Mouse (Mus musculus) embryo, embryonic 10 days (tissue): ENCODE results near the gene Adamts9.

Source experiments
- DNase-seq: peaks from one replicate; pipeline ENCODE4 v3.0.0-alpha.2; 2015; ENCODE audit warnings: low spot score

The Adamts9 gene

GRCm38 (mm10) chr6:92943057-92943781 lies at the start of gene Adamts9:
TSS of gene Adamts9 (minus strand) at chr6:92943492.
- peak; percentile 88 for DNase-seq

- no peak for DNase-seq
These were observed 48.3 kb upstream of the Adamts9 start for GRCm38 (mm10) chr6:92991616-92992015.

- DNase-seq: no peak
These were observed 45.3 kb upstream of the Adamts9 start for GRCm38 (mm10) chr6:92988620-92988998.

- DNase-seq: peak; percentile 11
These were observed 44.7 kb upstream of the Adamts9 start for GRCm38 (mm10) chr6:92987846-92988619.

- no peak for DNase-seq
These were observed 44.1 kb upstream of the Adamts9 start for GRCm38 (mm10) chr6:92987366-92987765.

- no peak for DNase-seq
These were observed 40.1 kb upstream of the Adamts9 start for GRCm38 (mm10) chr6:92983421-92983820.

- no peak for DNase-seq
These were observed 38.3 kb upstream of the Adamts9 start for GRCm38 (mm10) chr6:92981451-92982186.

GRCm38 (mm10) chr6:92973340-92973739 lies 30.0 kb upstream of the Adamts9 start:
- DNase-seq: no peak

GRCm38 (mm10) chr6:92968718-92969117 lies 25.4 kb upstream of the Adamts9 start:
- no peak for DNase-seq

- DNase-seq: no peak
These were observed 24.9 kb upstream of the Adamts9 start for GRCm38 (mm10) chr6:92968216-92968615.

- DNase-seq: no peak
These were observed 19.7 kb upstream of the Adamts9 start for GRCm38 (mm10) chr6:92962966-92963365.

- DNase-seq: no peak
These were observed 17.7 kb upstream of the Adamts9 start for GRCm38 (mm10) chr6:92960997-92961396.

- no peak for DNase-seq
These were observed 16.1 kb upstream of the Adamts9 start for GRCm38 (mm10) chr6:92959416-92959815.

- no peak for DNase-seq
These were observed 4.2 kb upstream of the Adamts9 start for GRCm38 (mm10) chr6:92947337-92948042.

- no peak for DNase-seq
These were observed 1.4 kb upstream of the Adamts9 start for GRCm38 (mm10) chr6:92944711-92945110.

- peak; percentile 42 for DNase-seq
These were observed 875 bp upstream of the Adamts9 start for GRCm38 (mm10) chr6:92944048-92944685.

GRCm38 (mm10) chr6:92941756-92942420 lies 1.4 kb downstream of the Adamts9 start:
- peak; percentile 61 for DNase-seq

GRCm38 (mm10) chr6:92941281-92941731 lies 2.0 kb downstream of the Adamts9 start:
- peak; percentile 89 for DNase-seq

GRCm38 (mm10) chr6:92940191-92941131 lies 2.8 kb downstream of the Adamts9 start:
- peak; percentile 61 for DNase-seq

- DNase-seq: no peak
These were observed 15.0 kb downstream of the Adamts9 start for GRCm38 (mm10) chr6:92928261-92928660.
